Mouse (Mus musculus): Measurements from ENCODE around the gene Ywhag. TPM values are rescaled to one million over a fixed set of nuclear protein-coding genes. Genes with fewer than 3 reads are reported as not detected.

Gene Ywhag
- polyA plus RNA-seq, 1 experiment from 2014 or later, result 132 TPM

DNA sequence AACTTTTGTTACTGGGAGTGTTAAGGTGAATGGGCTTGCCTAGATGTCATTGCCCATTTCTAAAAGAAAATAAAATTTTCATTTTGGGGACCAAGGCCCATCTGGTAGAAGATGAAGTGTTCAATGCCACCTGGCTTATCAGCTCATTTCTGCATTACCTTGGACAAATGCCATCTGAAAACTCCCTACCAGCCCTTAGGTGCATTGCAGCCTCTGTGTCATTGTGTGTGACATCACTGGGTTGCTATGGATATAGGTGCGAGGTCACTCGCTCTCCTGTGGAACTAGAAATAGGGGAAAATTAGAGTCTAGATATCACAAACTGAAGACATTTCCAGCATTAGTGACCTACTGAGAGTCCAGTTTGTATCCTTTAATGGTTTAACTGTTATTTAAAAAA lies 2.1 kb downstream of the Ywhag start:
- Histone ChIP-seq H3K36me3 (replicated peaks; ENCODE audit: control insufficient read depth, insufficient read depth, low read depth, low read length) (no peaks in the 10 kb centered on the region; the same call in none of the 2 replicates), H3K9me3 (replicated peaks; ENCODE audit: control insufficient read depth, low read length) (no peaks in the 10 kb centered on the region), H3K4me1 (ENCODE audit: control insufficient read depth, insufficient read depth, low read length) (no peaks in the 10 kb centered on the region), H3K4me2 (ENCODE audit: low read depth, low read length) (0 out of 2 replicates have a peak overlapping the region, but pooled peaks have one; percentile 1), H3K4me3 (ENCODE audit: low read depth, low read length) (no peak overlapping the region), H3K27ac (replicated peaks; ENCODE audit: low read depth, low read length) (no peak overlapping the region), H3K9ac (replicated peaks; ENCODE audit: low read length) (no peak overlapping the region), H3K27me3 (ENCODE audit: control insufficient read depth, insufficient read depth, low read length) (no peaks in the 10 kb centered on the region)
- DNase-seq (ENCODE audit: low spot score) (no peak), ATAC-seq (replicated peaks; ENCODE audit: insufficient number of reproducible peaks, low FRiP score, low TSS enrichment, low read depth) (no peak)
- WGBS, result 87% methylated on average over 2 of the region's 2 CpGs

DNA sequence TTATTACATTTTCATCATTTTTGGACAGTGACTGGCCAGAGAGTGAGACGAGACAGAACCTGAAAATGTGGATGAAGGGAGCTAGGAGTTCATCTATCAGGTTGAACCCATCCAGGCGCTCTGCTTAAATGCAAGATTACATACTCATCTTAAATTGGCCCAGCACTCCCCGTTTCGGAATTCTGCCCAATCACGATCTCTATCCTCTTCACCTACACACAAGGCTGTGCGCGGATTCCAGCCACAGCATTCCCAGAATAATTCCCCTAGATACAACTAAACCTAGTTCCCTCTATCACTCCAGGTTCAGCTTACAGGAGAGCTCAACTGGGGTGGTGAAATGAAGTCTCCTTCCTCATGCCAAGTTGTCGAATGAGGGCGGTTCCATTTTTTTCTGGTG lies 2.9 kb downstream of the Ywhag start:
- no peak for ATAC-seq (replicated peaks; ENCODE audit: insufficient number of reproducible peaks, low FRiP score, low TSS enrichment, low read depth)
- Histone ChIP-seq H3K9me3 (replicated peaks; ENCODE audit: control insufficient read depth, low read length) (no peaks in the 10 kb centered on the region), H3K36me3 (replicated peaks; ENCODE audit: control insufficient read depth, insufficient read depth, low read depth, low read length) (no peaks in the 10 kb centered on the region; the same call in none of the 2 replicates), H3K4me2 (ENCODE audit: low read depth, low read length) (no peak overlapping the region), H3K4me3 (ENCODE audit: low read depth, low read length) (no peak overlapping the region), H3K9ac (replicated peaks; ENCODE audit: low read length) (no peak overlapping the region), H3K27me3 (ENCODE audit: control insufficient read depth, insufficient read depth, low read length) (no peaks in the 10 kb centered on the region), H3K4me1 (ENCODE audit: control insufficient read depth, insufficient read depth, low read length) (no peaks in the 10 kb centered on the region), H3K27ac (replicated peaks; ENCODE audit: low read depth, low read length) (no peak overlapping the region)
- 93% methylated on average over 9 of the region's 9 CpGs for WGBS
- no peak for DNase-seq (ENCODE audit: low spot score)

DNA sequence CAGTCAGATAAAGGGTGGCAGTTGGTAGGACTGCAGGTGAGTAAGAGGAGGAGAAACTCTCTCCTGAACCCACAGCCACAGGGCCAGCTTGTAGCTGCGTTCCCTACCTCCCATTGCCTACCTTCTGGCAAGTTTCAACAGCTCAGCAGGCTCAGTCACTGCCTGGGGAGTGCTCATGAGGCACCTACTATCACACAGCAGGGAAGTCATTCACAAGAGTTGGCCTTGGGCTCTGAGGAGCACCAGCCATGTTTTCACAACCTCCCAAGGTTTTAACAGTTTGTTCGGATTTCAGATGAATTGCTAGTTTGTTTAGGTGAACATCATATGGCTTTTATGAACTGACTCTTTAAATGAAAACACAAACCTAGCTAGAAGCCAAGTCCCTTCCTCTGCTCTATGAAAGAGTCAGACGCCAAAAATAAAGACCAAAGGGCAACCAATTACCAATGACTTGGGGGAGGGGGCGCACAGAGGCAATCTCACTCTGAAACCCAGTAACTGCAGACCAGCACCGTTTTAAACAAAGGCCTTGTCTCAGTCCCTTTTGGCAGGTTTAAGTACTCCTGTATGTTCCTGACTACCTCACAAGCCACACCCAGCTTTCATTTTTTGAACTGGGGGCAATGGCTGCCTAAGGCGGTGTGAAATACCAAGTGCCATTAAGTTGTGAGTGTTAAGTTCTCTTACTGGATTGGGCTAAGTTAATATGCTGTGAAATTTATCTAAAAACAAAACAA lies 4.6 kb downstream of the Ywhag start:
- no peak overlapping the region for H3K9ac ChIP-seq (replicated peaks; ENCODE audit: low read length)
- DNase-seq (ENCODE audit: low spot score) (no peak), ATAC-seq (replicated peaks; ENCODE audit: insufficient number of reproducible peaks, low FRiP score, low TSS enrichment, low read depth) (no peak)
- no peaks in the 10 kb centered on the region for H3K4me1 ChIP-seq (ENCODE audit: control insufficient read depth, insufficient read depth, low read length)
- no peak overlapping the region for H3K27ac ChIP-seq (replicated peaks; ENCODE audit: low read depth, low read length)
- H3K4me2 ChIP-seq (ENCODE audit: low read depth, low read length), result no peak overlapping the region
- no peaks in the 10 kb centered on the region; the same call in none of the 2 replicates for H3K36me3 ChIP-seq (replicated peaks; ENCODE audit: control insufficient read depth, insufficient read depth, low read depth, low read length)
- WGBS, result 75% methylated on average over 6 of the region's 6 CpGs
- H3K4me3 ChIP-seq (ENCODE audit: low read depth, low read length), result no peak overlapping the region
- H3K27me3 ChIP-seq (ENCODE audit: control insufficient read depth, insufficient read depth, low read length), result no peaks in the 10 kb centered on the region
- H3K9me3 ChIP-seq (replicated peaks; ENCODE audit: control insufficient read depth, low read length), result no peaks in the 10 kb centered on the region

DNA sequence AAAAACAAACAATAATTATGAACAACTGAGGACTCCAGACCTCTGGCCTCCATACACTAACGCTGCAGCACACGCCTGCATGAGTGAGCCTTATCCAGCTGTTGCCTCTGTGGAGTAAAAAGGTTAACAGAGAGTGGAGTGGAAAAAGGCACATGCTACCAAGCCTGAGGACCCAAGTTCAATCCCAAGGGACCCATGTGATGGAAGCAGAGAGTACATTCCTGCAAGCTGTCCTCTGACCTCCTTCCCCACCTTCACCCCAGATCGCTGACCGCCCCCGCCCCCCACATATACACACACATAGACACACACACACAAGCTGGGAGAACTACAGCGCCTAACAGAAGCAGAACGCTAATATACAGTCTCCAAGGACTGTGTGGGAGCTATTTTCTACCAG lies 10.5 kb downstream of the Ywhag start:
- Histone ChIP-seq H3K36me3 (replicated peaks; ENCODE audit: control insufficient read depth, insufficient read depth, low read depth, low read length) (peaks cover 6% of the 10 kb centered on the region), H3K27ac (replicated peaks; ENCODE audit: low read depth, low read length) (no peak overlapping the region), H3K9ac (replicated peaks; ENCODE audit: low read length) (no peak overlapping the region), H3K4me2 (ENCODE audit: low read depth, low read length) (no peak overlapping the region), H3K27me3 (ENCODE audit: control insufficient read depth, insufficient read depth, low read length) (no peaks in the 10 kb centered on the region), H3K4me1 (ENCODE audit: control insufficient read depth, insufficient read depth, low read length) (no peaks in the 10 kb centered on the region), H3K9me3 (replicated peaks; ENCODE audit: control insufficient read depth, low read length) (no peaks in the 10 kb centered on the region), H3K4me3 (ENCODE audit: low read depth, low read length) (no peak overlapping the region)
- no peak for ATAC-seq (replicated peaks; ENCODE audit: insufficient number of reproducible peaks, low FRiP score, low TSS enrichment, low read depth)
- DNase-seq (ENCODE audit: low spot score), result no peak
- 93% methylated on average over 7 of the region's 7 CpGs for WGBS

DNA sequence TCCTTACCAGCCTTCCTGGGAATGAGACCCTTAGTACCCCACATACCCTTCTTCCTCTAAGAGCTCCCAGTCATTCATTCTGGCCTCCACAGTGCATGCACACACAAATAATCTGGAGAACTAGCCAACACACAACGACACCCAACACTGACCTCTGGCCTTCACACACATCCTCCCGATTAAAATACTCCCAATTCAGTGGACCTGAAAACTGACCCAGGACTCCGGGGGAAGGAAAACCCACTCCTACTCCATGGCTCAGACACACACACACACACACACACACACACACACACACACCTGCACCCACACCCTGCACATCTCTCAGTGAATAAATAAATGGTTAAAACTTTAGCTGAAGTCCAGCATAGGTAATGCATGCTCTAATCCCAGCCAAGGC lies 14.5 kb downstream of the Ywhag start:
- ATAC-seq (replicated peaks; ENCODE audit: insufficient number of reproducible peaks, low FRiP score, low TSS enrichment, low read depth) (no peak), DNase-seq (ENCODE audit: low spot score) (no peak)
- H3K9ac ChIP-seq (replicated peaks; ENCODE audit: low read length), result no peak overlapping the region
- H3K9me3 ChIP-seq (replicated peaks; ENCODE audit: control insufficient read depth, low read length), result no peaks in the 10 kb centered on the region
- peaks cover 6% of the 10 kb centered on the region for H3K36me3 ChIP-seq (replicated peaks; ENCODE audit: control insufficient read depth, insufficient read depth, low read depth, low read length)
- H3K4me1 ChIP-seq (ENCODE audit: control insufficient read depth, insufficient read depth, low read length), result no peaks in the 10 kb centered on the region
- no peak overlapping the region for H3K4me3 ChIP-seq (ENCODE audit: low read depth, low read length)
- no peak overlapping the region for H3K27ac ChIP-seq (replicated peaks; ENCODE audit: low read depth, low read length)
- no peak overlapping the region for H3K4me2 ChIP-seq (ENCODE audit: low read depth, low read length)
- whole genome bisulfite sequencing, result 85% methylated on average over 3 of the region's 3 CpGs
- no peaks in the 10 kb centered on the region for H3K27me3 ChIP-seq (ENCODE audit: control insufficient read depth, insufficient read depth, low read length)

DNA sequence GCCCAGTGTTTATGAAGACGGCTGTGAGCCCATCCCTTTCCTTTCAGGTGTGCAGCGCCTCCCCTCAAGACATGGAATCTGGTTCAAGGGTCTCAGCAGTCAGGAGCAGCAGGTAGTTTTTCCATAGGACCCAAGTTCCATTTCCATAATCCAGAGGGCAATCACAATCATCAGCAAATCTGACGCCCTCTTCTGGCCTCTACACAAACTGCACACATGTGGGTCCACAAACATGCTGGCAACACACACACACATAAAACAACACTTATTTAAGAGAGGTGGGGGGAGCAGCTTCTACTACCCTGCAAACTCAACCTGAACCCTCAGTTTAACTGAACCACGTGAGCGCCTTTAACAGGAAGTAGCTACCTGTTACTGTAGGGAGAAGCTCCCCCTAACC lies 15.8 kb downstream of the Ywhag start:
- H3K36me3 ChIP-seq (replicated peaks; ENCODE audit: control insufficient read depth, insufficient read depth, low read depth, low read length), result peaks cover 6% of the 10 kb centered on the region

DNA sequence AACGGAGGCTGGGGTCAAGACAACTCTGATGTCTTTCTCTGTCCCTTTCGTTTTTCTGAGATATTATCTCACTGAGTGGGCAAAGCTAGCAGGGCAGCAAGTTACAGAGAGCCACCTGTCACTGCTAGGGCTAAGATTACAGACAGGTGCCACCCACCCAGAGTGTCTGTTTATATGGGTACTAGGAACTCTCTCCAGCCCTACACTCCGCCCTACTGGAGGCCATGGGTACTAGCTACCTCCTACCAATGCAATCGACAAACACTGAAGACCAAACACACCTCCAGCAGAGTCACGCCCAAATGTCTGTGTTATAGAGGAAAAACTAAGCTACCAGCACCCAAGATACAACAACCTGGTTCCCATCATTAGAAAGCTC lies 16.4 kb downstream of the Ywhag start:
- no peak overlapping the region for H3K27ac ChIP-seq (replicated peaks; ENCODE audit: low read depth, low read length)
- H3K4me1 ChIP-seq (ENCODE audit: control insufficient read depth, insufficient read depth, low read length), result no peaks in the 10 kb centered on the region
- no peaks in the 10 kb centered on the region for H3K27me3 ChIP-seq (ENCODE audit: control insufficient read depth, insufficient read depth, low read length)
- peaks cover 6% of the 10 kb centered on the region for H3K36me3 ChIP-seq (replicated peaks; ENCODE audit: control insufficient read depth, insufficient read depth, low read depth, low read length)
- DNase-seq (ENCODE audit: low spot score), result no peak
- ATAC-seq (replicated peaks; ENCODE audit: insufficient number of reproducible peaks, low FRiP score, low TSS enrichment, low read depth), result no peak
- H3K9ac ChIP-seq (replicated peaks; ENCODE audit: low read length), result no peak overlapping the region
- no peak overlapping the region for H3K4me3 ChIP-seq (ENCODE audit: low read depth, low read length)
- H3K9me3 ChIP-seq (replicated peaks; ENCODE audit: control insufficient read depth, low read length), result no peaks in the 10 kb centered on the region
- H3K4me2 ChIP-seq (ENCODE audit: low read depth, low read length), result no peak overlapping the region
- 95% methylated on average over 5 of the region's 5 CpGs for WGBS

More for the DNA sequence above, 15.8 kb downstream of the Ywhag start:
- Histone ChIP-seq H3K27me3 (ENCODE audit: control insufficient read depth, insufficient read depth, low read length) (no peaks in the 10 kb centered on the region), H3K27ac (replicated peaks; ENCODE audit: low read depth, low read length) (no peak overlapping the region), H3K9ac (replicated peaks; ENCODE audit: low read length) (no peak overlapping the region), H3K4me2 (ENCODE audit: low read depth, low read length) (no peak overlapping the region), H3K9me3 (replicated peaks; ENCODE audit: control insufficient read depth, low read length) (no peaks in the 10 kb centered on the region), H3K4me3 (ENCODE audit: low read depth, low read length) (no peak overlapping the region), H3K4me1 (ENCODE audit: control insufficient read depth, insufficient read depth, low read length) (no peaks in the 10 kb centered on the region)
- ATAC-seq (replicated peaks; ENCODE audit: insufficient number of reproducible peaks, low FRiP score, low TSS enrichment, low read depth) (no peak), DNase-seq (ENCODE audit: low spot score) (no peak)
- 95% methylated on average over 5 of the region's 5 CpGs for WGBS

DNA sequence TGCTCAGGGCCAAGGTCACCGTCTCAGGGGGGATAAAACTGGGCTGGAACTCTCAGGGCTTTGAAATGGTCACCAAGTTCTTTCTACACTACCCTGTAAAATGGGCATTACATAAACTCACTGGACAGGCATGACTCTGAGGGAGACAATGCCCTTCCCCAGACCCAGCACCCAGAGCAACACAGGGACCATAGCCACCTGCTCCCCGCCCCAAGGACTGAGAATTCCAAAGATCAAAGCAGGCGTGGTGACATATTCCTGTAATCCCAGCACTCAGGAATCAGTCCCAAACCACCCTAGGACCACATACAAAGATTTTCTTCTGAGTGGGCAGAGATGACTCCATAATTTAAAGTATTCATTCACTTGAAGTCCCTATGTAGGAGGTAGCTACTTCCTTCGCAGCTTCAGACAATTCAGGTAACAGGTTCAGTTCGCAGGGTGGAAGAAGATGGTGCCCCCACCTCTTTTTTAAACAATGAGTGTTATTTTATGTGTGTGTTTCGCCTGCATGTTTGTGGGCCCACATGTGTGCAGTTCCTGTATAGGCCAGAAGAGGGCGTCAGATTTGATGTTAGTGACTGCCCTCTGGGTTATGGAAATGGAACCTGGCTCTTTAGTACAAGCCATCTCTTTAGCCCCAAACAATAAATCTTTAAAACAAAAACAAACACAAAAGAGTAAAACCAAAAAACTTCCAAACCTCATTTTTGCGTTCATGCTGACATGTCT lies 16.9 kb downstream of the Ywhag start:
- WGBS, result 90% methylated on average over 8 of the region's 8 CpGs
- H3K4me2 ChIP-seq (ENCODE audit: low read depth, low read length), result no peak overlapping the region
- no peak overlapping the region for H3K4me3 ChIP-seq (ENCODE audit: low read depth, low read length)
- H3K9me3 ChIP-seq (replicated peaks; ENCODE audit: control insufficient read depth, low read length), result no peaks in the 10 kb centered on the region
- H3K4me1 ChIP-seq (ENCODE audit: control insufficient read depth, insufficient read depth, low read length), result no peaks in the 10 kb centered on the region
- no peaks in the 10 kb centered on the region for H3K27me3 ChIP-seq (ENCODE audit: control insufficient read depth, insufficient read depth, low read length)
- no peak overlapping the region for H3K9ac ChIP-seq (replicated peaks; ENCODE audit: low read length)
- no peak overlapping the region for H3K27ac ChIP-seq (replicated peaks; ENCODE audit: low read depth, low read length)
- DNase-seq (ENCODE audit: low spot score) (peak; percentile 24), ATAC-seq (replicated peaks; ENCODE audit: insufficient number of reproducible peaks, low FRiP score, low TSS enrichment, low read depth) (no peak)
- H3K36me3 ChIP-seq (replicated peaks; ENCODE audit: control insufficient read depth, insufficient read depth, low read depth, low read length), result peaks cover 3% of the 10 kb centered on the region
